Mouse (Mus musculus): ENCODE measurements around the gene Entpd1.

DNA sequence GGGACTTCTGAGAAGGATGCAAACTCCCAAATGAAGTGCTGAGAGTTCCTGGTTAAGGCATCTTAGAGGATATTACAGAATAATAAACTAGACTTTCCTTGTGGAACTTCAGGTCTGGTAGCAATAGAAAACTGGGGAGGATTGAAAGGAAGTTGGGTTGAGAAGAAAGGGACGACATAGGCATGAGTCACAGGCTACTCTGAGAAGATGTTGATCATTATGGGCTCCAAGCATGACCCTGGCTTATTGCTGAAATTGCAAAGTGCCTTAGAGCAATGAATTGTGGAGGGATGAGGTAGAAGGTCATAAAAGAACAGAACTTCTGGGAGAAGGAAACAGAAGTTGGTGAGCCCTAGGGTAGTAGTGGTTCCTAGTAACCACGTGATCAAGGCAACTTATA lies 28.6 kb downstream of the Entpd1 start:
- no peak for TF ChIP-seq CTCF (IDR thresholded peaks at IDR 0.05)
- no peak for TF ChIP-seq POLR2A (IDR thresholded peaks at IDR 0.05; ENCODE audit: insufficient read depth, low read depth, low read length)
